Mouse (Mus musculus) kidney, postnatal 10 days (tissue): ENCODE data around the gene Map2k1.
"Not testable (repeated sequence)": the region's sequence is repeated elsewhere in the genome, so short reads cannot be mapped to it uniquely, and the experiment has no call there.

Experiments
- DNase-seq: peaks from one replicate; pipeline ENCODE4 v3.0.0; 2021; ENCODE audit warnings: mixed read lengths

Map2k1 gene

DNA sequence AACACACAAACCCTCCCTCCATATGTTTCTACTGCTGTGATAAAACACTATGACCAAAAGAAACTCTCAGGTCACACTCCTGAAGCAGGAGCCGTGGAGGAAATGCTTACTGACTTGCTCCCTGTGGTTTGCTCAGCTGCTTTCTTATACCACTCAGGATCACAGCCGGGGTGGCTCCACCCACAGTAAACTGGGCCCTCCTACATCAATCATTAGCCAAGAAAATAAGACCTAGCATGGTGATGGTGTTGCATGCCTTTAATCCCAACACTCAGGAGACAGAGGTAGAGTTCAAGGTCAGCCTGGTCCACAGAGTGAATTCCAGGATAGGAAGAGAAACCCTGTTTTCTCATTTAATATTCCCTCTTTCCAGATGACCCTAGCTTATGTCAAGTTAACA lies 53.5 kb downstream of the Map2k1 start:
- DNase-seq = peak; percentile 34

DNA sequence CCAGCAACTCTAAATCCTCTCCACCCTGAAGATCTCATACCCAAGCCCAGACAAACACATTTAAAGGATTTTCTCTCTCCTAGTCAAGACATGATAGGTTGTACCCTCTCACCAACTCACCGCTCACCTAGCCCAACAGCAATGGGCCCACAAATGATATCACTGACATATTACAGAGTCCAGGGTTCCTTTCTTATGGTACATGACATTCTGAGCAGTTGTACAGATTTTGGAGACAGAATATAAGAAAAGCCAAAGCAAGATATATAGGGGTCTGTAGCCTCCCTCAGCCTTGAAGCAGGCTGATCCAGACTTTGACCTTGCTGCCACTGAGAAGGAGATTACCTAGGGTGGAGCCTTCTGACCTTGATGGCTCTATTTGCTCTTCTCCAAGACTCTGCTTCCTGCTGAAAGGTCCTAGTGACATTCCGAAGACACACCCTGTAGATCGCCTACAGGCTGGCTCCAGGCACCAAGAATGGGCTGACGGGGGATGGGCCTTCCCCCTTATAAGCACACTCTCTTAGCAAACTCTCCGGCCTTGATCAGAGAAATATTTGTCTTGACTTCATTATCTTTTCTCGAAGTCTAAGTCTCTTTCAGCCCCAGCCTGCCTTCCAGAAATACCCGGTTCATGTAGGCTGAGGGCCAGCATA lies 54.5 kb downstream of the Map2k1 start:
- DNase-seq = not testable (repeated sequence)

DNA sequence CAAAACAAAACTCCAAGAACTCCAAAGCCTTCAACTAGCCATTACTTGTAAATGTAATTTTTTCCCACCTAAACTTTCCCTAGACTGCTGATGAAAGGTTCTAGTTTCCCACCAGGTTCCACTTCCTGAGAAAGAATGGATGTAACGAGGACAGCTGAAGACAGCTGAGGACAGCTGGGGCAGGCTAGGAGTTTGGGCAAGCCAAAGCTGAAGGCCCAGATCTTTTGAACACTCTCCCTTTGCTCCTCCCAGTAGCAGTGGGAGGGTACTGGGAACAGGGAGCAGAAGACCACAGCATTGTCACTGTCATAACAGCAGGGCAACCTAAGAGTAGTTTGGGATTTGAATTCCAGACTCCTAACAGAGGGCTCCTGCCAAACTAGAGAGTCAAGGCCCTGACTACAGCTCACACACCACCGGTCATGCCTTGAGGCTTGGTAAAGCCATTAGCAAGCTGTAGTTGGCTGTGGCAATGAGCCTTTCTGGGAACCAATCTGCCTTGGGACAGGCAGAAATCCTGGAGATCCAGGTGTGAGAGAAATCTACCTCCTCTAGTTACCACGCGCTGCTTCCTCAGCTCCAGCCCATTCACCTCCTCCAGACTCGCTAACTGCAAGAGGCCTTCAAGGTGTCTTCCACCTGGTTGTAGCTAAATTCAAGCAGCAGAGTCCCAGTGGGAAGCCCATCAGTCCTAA lies 55.2 kb downstream of the Map2k1 start:
- DNase-seq = no peak

DNA sequence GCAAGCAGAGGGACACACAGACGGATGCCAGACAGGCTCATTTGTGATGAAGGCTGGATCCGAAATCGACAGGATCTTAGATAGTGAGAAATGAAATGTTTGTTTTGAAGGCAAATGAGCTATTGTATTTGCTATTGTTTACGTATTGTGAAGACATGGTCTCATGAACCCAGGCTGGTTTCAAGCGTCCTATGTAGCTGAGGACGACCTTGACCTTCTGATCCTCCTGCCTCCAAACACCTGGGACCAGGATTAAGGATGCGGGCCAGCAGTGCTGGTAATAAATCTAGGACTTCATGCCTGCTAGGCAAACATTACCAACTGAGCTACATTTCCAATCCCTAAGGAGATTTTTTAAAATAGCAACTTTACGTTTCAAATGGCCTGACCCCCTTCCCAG lies 55.9 kb downstream of the Map2k1 start:
- no peak for DNase-seq

DNA sequence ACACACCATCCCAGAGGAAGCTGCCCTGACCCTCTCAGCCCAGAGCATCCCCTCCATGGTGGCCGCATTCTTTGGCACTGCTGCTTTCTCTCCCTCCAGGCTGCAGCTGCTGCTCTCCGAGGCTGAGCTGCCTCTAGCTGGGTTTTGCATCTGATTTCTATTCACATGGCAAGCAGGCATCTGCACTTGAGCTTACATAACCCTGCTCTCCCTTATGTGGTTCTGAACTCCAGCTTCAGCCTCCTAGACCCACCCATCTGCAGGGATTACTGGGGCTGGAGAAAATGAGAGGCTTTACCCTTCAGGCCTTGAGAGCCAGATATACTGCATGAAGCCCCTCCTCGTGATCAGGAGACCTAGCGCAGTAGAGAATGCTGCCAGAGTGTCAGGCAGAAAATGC lies 57.9 kb downstream of the Map2k1 start:
- DNase-seq = peak; percentile 32

DNA sequence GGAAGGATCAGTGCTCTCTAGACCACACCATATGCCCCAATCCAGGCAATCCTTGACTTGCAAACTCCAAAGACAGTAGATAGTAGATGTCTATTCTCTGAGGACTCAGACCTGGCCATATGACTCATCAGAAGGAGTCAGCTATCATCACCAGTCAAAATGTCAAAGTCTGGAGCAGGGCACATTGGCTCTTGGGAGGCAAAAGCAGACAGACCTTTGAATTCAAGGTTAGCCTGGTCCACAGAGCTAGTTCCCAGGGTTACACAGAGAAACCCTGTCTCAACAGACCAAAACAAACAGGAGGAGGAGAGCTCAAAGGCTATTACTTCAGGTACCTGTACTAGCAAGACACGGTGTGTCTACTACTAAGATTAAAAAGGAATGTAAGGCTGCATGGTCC lies 59.6 kb downstream of the Map2k1 start:
- no peak for DNase-seq

DNA sequence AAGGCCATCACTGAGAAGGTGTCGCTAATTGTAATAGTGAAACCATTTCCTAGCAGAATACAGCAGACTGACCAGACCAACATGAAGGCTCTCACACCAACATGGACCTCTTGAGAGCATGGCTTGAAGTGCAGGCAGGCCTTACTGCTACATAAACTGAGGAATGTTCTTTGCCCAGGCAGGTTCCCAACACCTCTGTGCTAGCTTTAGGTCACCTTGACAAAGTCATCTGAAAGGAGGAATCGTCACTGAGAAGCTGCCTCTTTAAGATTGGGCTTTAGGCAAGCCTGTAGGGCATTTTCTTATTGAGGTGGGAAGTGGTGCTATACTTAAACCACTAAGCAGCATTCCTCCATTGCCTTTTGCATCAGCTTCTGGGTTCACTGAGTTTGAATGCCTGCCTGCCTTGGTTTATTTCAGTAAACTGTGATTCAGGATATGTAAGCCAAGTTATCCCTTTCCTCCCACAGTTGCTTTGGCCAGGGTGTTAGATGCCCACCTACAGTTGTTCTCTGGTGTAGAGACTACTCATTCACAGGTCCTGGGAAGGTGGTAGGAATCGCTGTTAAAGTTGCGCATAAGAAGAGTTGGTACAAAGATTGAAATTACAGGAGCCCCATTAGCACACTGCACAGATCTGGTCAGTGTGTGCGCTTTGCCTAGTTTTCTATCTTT lies 69.1 kb downstream of the Map2k1 start:
- no peak for DNase-seq

DNA sequence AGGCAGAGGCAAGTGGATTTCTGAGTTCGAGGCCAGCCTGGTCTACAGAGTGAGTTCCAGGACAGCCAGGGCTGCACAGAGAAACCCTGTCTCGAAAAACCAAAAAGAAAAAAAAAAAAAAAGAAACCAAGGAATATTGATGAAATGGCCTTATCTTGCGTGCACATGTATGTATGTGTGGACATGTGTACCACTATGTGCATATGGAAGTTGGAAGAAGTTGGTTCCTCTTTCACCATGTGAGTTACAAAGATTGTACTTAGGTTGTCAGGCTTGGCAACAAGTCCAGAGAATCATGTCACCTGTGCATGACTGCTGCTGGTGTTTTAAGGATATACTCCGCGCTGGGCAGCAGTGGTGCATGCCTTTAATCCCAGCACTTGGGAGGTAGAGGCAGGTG lies 70.1 kb downstream of the Map2k1 start:
- DNase-seq = not testable (repeated sequence)

DNA sequence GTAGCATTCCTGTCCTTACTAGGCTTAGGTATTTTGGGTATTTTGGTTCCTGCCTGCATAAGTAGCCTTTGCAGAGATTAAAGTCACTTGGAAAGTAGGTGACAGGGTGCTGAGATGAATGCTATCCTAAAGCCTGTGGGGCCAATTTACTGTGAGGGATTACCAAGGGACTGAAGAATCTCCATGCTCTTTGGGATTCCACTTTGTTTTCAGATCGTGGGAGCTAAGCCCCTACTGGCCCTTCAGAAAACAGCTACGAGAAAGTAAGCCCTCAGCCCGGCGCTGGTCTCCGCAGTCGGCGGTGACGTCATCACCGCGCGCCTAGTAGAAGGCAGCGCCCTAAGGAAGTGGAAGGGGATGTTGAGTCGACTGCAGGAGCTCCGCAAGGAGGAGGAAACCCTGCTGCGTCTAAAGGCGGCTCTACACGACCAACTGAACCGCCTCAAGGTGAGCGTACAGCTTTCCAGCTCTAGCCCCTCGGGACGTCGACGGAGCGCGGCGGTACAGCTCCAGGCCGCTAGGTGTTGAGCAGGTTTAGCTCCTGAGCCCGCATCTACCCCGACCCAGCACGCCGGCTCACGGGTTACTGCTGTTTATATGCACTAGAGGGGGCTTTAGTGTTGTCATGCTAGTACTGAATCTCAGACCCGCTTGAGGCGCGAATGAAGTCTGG lies 74.3 kb downstream of the Map2k1 start, which contains the start of gene Snapc5:
Gene Snapc5, plus strand, starts transcription at position 301 of the 673 bp plus-strand sequence.
- DNase-seq = peak; percentile 96

DNA sequence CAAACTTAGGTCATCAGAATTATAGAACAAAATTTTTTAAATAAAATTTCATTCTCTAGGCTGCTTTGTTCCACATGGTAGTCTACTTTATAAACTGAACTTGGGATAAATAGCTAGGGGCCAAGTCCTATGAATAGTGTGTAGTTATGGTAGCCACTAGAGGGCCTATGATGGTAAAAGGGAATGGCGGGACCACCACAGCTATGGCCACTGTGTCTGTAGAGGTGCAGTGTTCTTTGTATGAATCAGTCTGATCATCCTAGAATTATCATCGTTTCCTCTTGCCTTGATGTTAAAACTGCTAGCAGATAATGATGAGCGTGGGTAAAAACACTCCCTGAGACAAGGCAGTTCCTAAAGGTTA lies 74.8 kb downstream of the Map2k1 start:
- DNase-seq = no peak

DNA sequence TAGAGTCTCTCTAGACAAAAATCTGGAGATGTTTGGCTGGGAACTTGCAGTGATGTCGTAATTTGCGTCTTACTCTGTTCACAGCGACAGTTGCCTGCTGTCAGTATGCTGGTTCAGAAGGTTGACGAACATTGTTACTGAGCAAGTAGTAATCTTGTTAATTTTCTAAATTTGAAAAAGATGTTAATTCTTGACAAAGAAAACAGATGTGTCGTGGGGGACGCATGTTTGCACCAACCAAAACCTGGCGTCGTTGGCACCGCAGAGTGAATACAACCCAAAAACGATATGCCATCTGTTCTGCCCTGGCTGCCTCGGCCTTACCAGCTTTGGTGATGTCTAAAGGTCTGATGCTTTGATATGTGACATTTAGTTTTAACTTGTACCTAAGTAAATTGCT lies 78.1 kb downstream of the Map2k1 start:
- DNase-seq = no peak

DNA sequence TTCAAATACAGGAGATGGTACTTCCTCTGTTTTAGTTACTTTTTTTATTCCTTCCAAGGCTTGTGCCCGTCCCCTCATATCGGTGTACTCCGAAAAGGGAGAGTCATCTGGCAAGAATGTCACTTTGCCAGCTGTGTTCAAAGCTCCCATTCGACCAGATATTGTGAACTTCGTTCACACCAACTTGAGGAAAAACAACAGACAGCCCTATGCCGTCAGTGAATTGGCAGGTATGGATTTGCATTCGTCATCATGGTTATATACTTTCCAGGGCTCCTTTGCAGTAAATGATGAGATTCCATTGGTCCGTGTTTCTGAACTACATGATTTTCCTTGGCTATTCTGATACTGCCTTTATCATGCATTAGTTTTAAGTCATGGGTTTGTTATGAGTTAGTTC lies 78.7 kb downstream of the Map2k1 start:
- DNase-seq = no peak

DNA sequence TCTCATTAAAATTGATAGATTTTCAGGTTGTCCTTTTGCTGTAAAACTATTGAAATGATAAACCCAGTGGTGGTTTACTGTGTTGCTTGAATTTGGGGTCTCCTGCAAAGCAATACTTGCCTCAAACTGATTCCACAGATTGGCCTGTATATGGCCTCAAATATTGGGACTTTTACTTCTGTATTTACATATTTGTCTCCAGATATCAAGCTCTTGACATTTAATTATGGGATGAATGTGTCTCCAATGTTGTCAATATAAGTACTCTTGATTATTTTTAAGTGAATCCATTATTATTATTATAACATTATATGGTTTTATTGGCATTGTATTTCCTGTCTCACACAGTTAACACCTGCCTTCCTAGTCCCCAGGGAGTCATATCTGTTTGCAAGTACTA lies 79.1 kb downstream of the Map2k1 start:
- no peak for DNase-seq

DNA sequence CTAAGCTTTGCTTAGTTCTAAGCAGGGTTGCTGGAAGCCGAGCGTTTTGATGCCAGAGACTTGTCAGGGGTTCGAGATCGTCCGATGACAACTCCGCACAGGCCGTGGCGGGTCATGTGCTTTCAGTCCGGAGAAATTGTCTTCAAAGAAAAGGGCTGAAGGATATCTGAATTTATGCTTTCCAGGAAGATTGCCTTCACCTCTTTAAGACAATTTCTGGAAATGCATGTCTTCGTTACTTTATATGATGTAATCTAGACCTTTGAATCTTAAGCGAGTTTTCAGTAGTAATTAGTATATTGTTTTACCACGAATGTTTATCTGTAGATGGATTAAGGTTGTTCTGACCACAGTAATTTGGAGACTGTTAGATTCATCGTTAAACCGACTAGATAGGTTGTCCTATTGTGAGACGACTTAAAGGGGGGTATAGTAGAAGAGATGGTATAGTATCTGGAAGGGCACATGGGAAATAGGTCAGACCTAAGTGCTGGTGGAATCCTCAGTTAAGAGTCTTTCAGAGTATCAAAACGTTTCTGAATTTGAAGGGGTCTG lies 79.7 kb downstream of the Map2k1 start:
- no peak for DNase-seq

DNA sequence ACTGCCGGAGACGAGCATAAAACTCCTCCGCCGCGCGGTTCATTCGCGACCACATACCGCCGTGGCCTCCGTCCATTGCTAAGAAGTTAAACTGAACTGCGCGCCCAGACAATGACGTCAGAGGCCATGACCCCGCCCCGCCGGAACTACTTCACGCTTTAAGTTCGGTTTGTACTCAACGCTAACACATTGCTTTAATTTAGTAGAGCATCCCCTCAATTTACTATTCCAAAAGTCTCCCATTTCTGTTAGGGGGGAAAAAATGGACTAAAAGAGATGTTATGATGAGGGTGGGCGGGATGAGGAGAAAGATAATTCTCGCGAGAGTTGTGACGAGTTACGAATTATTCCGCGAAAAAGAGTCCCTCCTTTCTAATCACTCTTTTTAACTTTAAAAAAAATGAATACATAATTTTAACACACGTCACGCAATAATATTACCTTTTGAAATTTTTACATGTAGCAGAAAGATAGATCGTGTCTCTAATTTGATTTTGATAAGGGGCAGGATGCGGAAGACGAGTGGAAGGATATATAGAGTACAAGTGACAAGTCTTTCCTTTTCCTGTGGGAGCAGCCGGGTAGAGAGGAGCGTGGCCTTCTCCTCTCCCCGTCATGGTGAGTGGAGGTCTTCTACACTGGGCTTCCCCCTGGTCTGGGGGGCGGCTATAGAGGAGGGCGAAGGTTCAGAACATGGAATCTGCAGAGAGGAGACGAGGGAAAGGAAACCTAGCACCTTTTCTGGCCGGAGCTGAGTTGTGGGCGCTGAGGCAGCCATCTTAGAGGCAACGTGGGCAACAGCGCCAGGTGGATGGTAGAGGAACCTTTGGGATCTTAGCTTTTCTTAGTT lies 80.4 kb downstream of the Map2k1 start, which contains the start of the genes Zwilch and Rpl4:
Gene Zwilch, minus strand, starts transcription at position 289 of the 850 bp plus-strand sequence.
Gene Rpl4, plus strand, starts transcription at position 560 of the 850 bp plus-strand sequence.
- peak; percentile 91 for DNase-seq

DNA sequence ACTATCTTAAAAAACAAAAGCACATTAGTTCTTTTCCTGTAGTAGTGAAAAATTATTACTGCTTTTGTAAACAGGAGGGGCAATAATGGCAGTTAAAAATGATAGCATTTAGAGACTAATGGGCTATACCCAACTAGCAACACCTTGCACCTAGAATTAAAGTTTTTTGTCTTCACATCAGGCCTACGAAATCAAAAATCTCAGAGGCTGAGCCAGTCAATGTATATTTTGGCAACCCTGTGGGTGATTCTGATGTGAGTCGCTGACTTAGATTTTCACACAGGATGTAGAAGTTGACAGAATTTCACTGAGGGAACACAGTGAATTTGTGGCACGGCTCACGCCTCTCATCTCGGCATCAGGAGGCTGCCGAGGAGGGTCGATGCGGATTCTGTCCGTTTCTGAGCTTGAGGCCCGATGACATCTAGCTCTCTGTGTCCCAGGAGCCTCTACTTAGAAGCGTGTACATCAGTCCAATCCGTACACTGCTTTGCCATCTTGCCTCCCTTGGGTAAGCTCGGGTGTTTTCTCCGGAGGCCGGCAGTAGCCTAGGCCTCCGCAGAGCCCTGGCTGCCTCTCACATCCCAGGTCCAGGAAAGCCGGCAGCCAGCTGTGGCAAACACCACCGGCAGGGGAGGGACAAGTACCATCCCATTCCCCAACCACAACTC lies 81.2 kb downstream of the Map2k1 start:
- DNase-seq = no peak

DNA sequence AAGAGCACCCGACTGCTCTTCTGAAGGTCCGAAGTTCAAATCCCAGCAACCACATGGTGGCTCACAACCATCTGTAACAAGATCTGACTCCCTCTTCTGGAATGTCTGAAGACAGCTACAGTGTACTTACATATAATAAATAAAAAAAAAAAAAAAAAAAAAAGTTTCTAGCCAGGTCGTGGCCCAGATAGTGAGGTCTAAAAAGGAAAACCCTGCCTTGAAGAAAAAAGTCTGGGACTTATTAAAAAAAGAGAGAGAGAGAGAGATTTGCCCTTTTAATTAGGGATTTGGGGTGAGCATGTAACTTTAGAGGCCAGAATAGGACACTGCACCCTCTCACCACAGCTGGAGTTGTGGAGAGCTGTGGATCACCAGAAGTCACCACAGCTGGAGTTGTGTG lies 83.5 kb downstream of the Map2k1 start:
- DNase-seq = not testable (repeated sequence)

DNA sequence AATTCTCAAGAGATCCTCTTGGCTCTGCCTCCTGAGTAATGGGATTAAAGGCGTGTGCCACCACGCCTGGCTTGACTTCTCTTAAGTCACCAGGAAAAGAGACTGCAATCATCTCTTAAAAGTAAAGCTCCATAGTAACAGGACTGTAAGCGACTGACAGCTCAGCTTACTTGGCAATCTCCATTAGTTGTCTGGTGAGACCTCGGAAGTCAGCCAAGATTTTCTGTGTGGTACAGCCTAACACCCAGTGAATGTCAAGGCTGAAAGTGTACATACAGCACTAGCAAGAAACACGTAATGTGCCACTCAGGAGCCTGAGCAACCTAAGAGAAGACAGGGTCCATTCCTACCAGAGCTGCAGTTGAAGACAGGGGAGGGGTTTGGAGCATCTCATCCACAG lies 93.0 kb downstream of the Map2k1 start:
- DNase-seq = no peak

DNA sequence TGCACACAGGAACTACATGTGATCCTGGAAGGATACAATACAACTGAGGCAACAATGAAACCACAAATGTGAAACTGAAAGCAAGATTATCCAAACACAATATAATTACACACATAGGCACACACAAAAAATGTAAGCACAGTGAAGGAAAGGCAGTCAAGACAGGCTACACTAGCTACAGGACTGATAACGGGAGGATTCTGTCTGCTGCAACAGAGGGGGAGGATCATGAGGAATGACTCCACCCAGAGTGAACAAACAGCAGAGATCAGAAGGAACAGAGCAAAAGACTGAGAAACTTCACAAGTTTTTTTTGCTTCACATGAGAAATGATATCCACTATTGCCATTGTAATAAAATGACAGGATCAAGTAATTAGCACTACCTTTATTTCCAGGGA lies 96.8 kb downstream of the Map2k1 start:
- DNase-seq = no peak

DNA sequence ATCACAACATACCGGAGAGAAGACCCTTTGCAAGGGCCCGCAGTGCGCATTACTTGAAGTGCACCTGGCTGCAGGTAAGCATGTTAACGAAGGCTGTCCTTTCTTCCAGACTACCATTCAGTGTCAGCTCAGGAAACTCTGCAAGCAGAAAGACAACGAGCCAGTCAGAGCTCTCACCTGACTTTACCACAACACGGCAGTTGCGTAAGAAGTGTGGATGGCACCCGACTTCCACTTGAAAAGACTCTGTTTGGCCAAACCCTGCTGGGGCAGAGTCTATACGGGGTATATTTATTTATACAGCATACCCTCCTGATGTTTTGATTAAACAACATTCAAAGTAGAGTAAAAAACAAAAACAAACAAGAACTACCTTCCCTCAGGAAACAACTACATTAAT lies 113.6 kb downstream of the Map2k1 start:
- no peak for DNase-seq

DNA sequence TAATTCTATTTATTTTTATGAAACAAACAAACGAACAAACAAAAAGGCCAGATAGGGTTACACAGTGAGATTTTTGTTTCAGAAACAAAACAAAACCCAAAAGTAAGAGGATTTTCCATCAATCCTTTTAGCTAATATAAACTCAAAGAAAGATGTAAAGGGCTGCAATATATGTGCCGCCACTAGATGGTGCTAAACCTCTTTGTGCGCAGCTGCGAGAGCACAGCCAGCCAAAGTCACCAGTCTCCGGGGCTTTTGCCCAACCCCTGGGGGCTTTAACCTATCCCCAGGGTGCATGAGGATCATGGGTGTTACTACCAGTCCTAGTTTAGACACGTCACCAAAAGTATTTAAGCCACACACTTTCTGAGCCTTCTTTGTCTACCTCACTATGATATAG lies 114.5 kb downstream of the Map2k1 start:
- DNase-seq = peak; percentile 72
